Mouse (Mus musculus): ENCODE measurements around the gene Fbxl3. TPM values are rescaled to one million over a fixed set of nuclear protein-coding genes. Genes with fewer than 3 reads are reported as not detected.

Gene Fbxl3
- polyA plus RNA-seq, 1 experiment = 8.3 TPM

- peaks cover 1% of the 10 kb centered on the region for H3K79me2 ChIP-seq (ENCODE audit: control insufficient read depth, insufficient read depth)
- no peak for TF ChIP-seq USF1 (IDR thresholded peaks at IDR 0.05; ENCODE audit: low read depth)
- no peak for TF ChIP-seq CEBPB (IDR thresholded peaks at IDR 0.05; ENCODE audit: low read depth)
- no peak for TF ChIP-seq MYOG (IDR thresholded peaks at IDR 0.05; ENCODE audit: control insufficient read depth, extremely low read depth, insufficient read length)
- H3K36me3 ChIP-seq (ENCODE audit: control insufficient read depth, insufficient read depth) = no peaks in the 10 kb centered on the region
- H3K79me3 ChIP-seq (ENCODE audit: low read depth) = no peaks in the 10 kb centered on the region
- H3ac ChIP-seq (ENCODE audit: control insufficient read depth, insufficient read length, low read depth) = no peak overlapping the region
- no peak overlapping the region for H3K4me3 ChIP-seq (ENCODE audit: insufficient read depth, poor library complexity, severe bottlenecking)
- H3K27me3 ChIP-seq (ENCODE audit: control insufficient read depth, insufficient read depth, insufficient read length) = no peaks in the 10 kb centered on the region
Observed at GRCm38 (mm10) chr14:103065294-103066167, 33.8 kb downstream of the Fbxl3 start.

- peaks cover 5% of the 10 kb centered on the region for H3K27me3 ChIP-seq (ENCODE audit: control insufficient read depth, insufficient read depth, insufficient read length)
- no peaks in the 10 kb centered on the region for H3K79me3 ChIP-seq (ENCODE audit: low read depth)
- H3ac ChIP-seq (ENCODE audit: control insufficient read depth, insufficient read length, low read depth) = no peak overlapping the region
- no peaks in the 10 kb centered on the region for H3K36me3 ChIP-seq (ENCODE audit: control insufficient read depth, insufficient read depth)
- H3K4me3 ChIP-seq (ENCODE audit: insufficient read depth, poor library complexity, severe bottlenecking) = no peak overlapping the region
- TF ChIP-seq CTCF (IDR thresholded peaks at IDR 0.05; ENCODE audit: control insufficient read depth, insufficient read depth, insufficient read length) = no peak
- no peak for TF ChIP-seq CEBPB (IDR thresholded peaks at IDR 0.05; ENCODE audit: low read depth)
- no peak for TF ChIP-seq MAX (IDR thresholded peaks at IDR 0.05)
- no peak for TF ChIP-seq USF1 (IDR thresholded peaks at IDR 0.05; ENCODE audit: low read depth)
- no peak for TF ChIP-seq MYOG (IDR thresholded peaks at IDR 0.05; ENCODE audit: control insufficient read depth, extremely low read depth, insufficient read length)
- TF ChIP-seq MYOD1 (IDR thresholded peaks at IDR 0.05; ENCODE audit: control insufficient read depth, insufficient read length, low read depth) = no peak
- TF ChIP-seq FOSL1 (IDR thresholded peaks at IDR 0.05; ENCODE audit: insufficient read depth, low read length, poor library complexity, severe bottlenecking) = no peak
- H3K79me2 ChIP-seq (ENCODE audit: control insufficient read depth, insufficient read depth) = no peaks in the 10 kb centered on the region
Observed at GRCm38 (mm10) chr14:103059495-103059894, 39.9 kb downstream of the Fbxl3 start.

- no peak for TF ChIP-seq FOSL1 (IDR thresholded peaks at IDR 0.05; ENCODE audit: insufficient read depth, low read length, poor library complexity, severe bottlenecking)
- no peak for TF ChIP-seq MYOD1 (IDR thresholded peaks at IDR 0.05; ENCODE audit: control insufficient read depth, insufficient read length, low read depth)
- no peak for TF ChIP-seq CEBPB (IDR thresholded peaks at IDR 0.05; ENCODE audit: low read depth)
- no peak for TF ChIP-seq CTCF (IDR thresholded peaks at IDR 0.05; ENCODE audit: control insufficient read depth, insufficient read depth, insufficient read length)
- Histone ChIP-seq H3K36me3 (ENCODE audit: control insufficient read depth, insufficient read depth) (no peaks in the 10 kb centered on the region), H3K27me3 (ENCODE audit: control insufficient read depth, insufficient read depth, insufficient read length) (peaks cover 5% of the 10 kb centered on the region), H3K79me2 (ENCODE audit: control insufficient read depth, insufficient read depth) (no peaks in the 10 kb centered on the region), H3K4me3 (ENCODE audit: insufficient read depth, poor library complexity, severe bottlenecking) (no peak overlapping the region), H3K79me3 (ENCODE audit: low read depth) (no peaks in the 10 kb centered on the region), H3ac (ENCODE audit: control insufficient read depth, insufficient read length, low read depth) (no peak overlapping the region)
Observed at GRCm38 (mm10) chr14:103058998-103059397, 40.4 kb downstream of the Fbxl3 start.

GRCm38 (mm10) chr14:103056601-103057000 lies 42.8 kb downstream of the Fbxl3 start:
- TF ChIP-seq USF1 (IDR thresholded peaks at IDR 0.05; ENCODE audit: low read depth) (no peak), CEBPB (IDR thresholded peaks at IDR 0.05; ENCODE audit: low read depth) (no peak), MYOG (IDR thresholded peaks at IDR 0.05; ENCODE audit: control insufficient read depth, extremely low read depth, insufficient read length) (no peak), FOSL1 (IDR thresholded peaks at IDR 0.05; ENCODE audit: insufficient read depth, low read length, poor library complexity, severe bottlenecking) (no peak), MYOD1 (IDR thresholded peaks at IDR 0.05; ENCODE audit: control insufficient read depth, insufficient read length, low read depth) (no peak), MAX (IDR thresholded peaks at IDR 0.05) (no peak), CTCF (IDR thresholded peaks at IDR 0.05; ENCODE audit: control insufficient read depth, insufficient read depth, insufficient read length) (no peak)
- Histone ChIP-seq H3K4me3 (ENCODE audit: insufficient read depth, poor library complexity, severe bottlenecking) (no peak overlapping the region), H3K79me2 (ENCODE audit: control insufficient read depth, insufficient read depth) (no peaks in the 10 kb centered on the region), H3ac (ENCODE audit: control insufficient read depth, insufficient read length, low read depth) (no peak overlapping the region), H3K79me3 (ENCODE audit: low read depth) (no peaks in the 10 kb centered on the region), H3K27me3 (ENCODE audit: control insufficient read depth, insufficient read depth, insufficient read length) (peaks cover 5% of the 10 kb centered on the region), H3K36me3 (ENCODE audit: control insufficient read depth, insufficient read depth) (no peaks in the 10 kb centered on the region)

- Histone ChIP-seq H3K36me3 (ENCODE audit: control insufficient read depth, insufficient read depth) (no peaks in the 10 kb centered on the region), H3K4me3 (ENCODE audit: insufficient read depth, poor library complexity, severe bottlenecking) (no peak overlapping the region), H3K27me3 (ENCODE audit: control insufficient read depth, insufficient read depth, insufficient read length) (peaks cover 5% of the 10 kb centered on the region), H3ac (ENCODE audit: control insufficient read depth, insufficient read length, low read depth) (no peak overlapping the region), H3K79me2 (ENCODE audit: control insufficient read depth, insufficient read depth) (no peaks in the 10 kb centered on the region), H3K79me3 (ENCODE audit: low read depth) (no peaks in the 10 kb centered on the region)
- TF ChIP-seq FOSL1 (IDR thresholded peaks at IDR 0.05; ENCODE audit: insufficient read depth, low read length, poor library complexity, severe bottlenecking) (no peak), CEBPB (IDR thresholded peaks at IDR 0.05; ENCODE audit: low read depth) (no peak), MYOG (IDR thresholded peaks at IDR 0.05; ENCODE audit: control insufficient read depth, extremely low read depth, insufficient read length) (no peak)
Observed at GRCm38 (mm10) chr14:103054731-103055130, 44.6 kb downstream of the Fbxl3 start.

GRCm38 (mm10) chr14:103051159-103051769 lies 48.1 kb downstream of the Fbxl3 start:
- no peak overlapping the region for H3ac ChIP-seq (ENCODE audit: control insufficient read depth, insufficient read length, low read depth)
- TF ChIP-seq CTCF (IDR thresholded peaks at IDR 0.05; ENCODE audit: control insufficient read depth, insufficient read depth, insufficient read length) = peak; percentile 94
- TF ChIP-seq USF1 (IDR thresholded peaks at IDR 0.05; ENCODE audit: low read depth) = no peak
- H3K79me2 ChIP-seq (ENCODE audit: control insufficient read depth, insufficient read depth) = no peaks in the 10 kb centered on the region
- H3K4me3 ChIP-seq (ENCODE audit: insufficient read depth, poor library complexity, severe bottlenecking) = no peak overlapping the region
- H3K79me3 ChIP-seq (ENCODE audit: low read depth) = no peaks in the 10 kb centered on the region
- peaks cover 5% of the 10 kb centered on the region for H3K27me3 ChIP-seq (ENCODE audit: control insufficient read depth, insufficient read depth, insufficient read length)
- H3K36me3 ChIP-seq (ENCODE audit: control insufficient read depth, insufficient read depth) = no peaks in the 10 kb centered on the region

All from C2C12 (cell line).